Mouse (Mus musculus) embryonic facial prominence, embryonic 10.5 days (tissue): ENCODE measurements around the gene Bfsp1. TPM values are rescaled to one million over a fixed set of nuclear protein-coding genes. Genes with fewer than 3 reads are reported as not detected.

Experiments used
- DNase-seq: peaks from one replicate; pipeline ENCODE4 v3.0.0-alpha.2; 2017; ENCODE audit warnings: low spot score
- H3K27ac ChIP-seq: fragments of 300-500 bp; sonication (generic); replicated peaks from 2 replicates; pipeline ENCODE4 v1.5.1; 2016; ENCODE audit warnings: mild to moderate bottlenecking
- H3K27me3 ChIP-seq: fragments of 300-500 bp; sonication (generic); replicated peaks from 2 replicates; pipeline ENCODE4 v1.6.1; 2016; ENCODE audit warnings: low read depth, mild to moderate bottlenecking; ENCODE audit not compliant: poor library complexity, severe bottlenecking
- H3K36me3 ChIP-seq: fragments of 300-500 bp; sonication (generic); replicated peaks from 2 replicates; pipeline ENCODE4 v1.6.1; 2016; ENCODE audit warnings: mild to moderate bottlenecking, moderate library complexity
- H3K4me1 ChIP-seq: fragments of 300-500 bp; sonication (generic); 2 replicates; pipeline ENCODE4 v1.6.1; 2016
- H3K4me3 ChIP-seq: fragments of 300-500 bp; sonication (generic); 2 replicates; pipeline ENCODE4 v1.5.1; 2016; ENCODE audit warnings: mild to moderate bottlenecking, moderate library complexity
- H3K9me3 ChIP-seq: fragments of 300-500 bp; sonication (generic); 2 replicates; pipeline ENCODE4 v1.6.1; 2016; ENCODE audit warnings: mild to moderate bottlenecking
- WGBS: fragments of 180-500 bp; shearing (Covaris S2); methylation state at CpG from one replicate; pipeline ENCODE4 v1.1.7; 2016; 5-methylcytosine and 5-hydroxymethylcytosine counted together
- polyA plus RNA-seq: library from polyadenylated mRNA; unstranded; fragments of >200 nt; fragmentation: Nextera tagmentation; extraction: Ambion mirVana; gene quantifications from 2 replicates; pipeline ENCODE4 v1.2.1, GENCODE M21; 2016

Bfsp1 gene
- 0.60 and 1.2 TPM in 2 replicates for polyA plus RNA-seq

DNA sequence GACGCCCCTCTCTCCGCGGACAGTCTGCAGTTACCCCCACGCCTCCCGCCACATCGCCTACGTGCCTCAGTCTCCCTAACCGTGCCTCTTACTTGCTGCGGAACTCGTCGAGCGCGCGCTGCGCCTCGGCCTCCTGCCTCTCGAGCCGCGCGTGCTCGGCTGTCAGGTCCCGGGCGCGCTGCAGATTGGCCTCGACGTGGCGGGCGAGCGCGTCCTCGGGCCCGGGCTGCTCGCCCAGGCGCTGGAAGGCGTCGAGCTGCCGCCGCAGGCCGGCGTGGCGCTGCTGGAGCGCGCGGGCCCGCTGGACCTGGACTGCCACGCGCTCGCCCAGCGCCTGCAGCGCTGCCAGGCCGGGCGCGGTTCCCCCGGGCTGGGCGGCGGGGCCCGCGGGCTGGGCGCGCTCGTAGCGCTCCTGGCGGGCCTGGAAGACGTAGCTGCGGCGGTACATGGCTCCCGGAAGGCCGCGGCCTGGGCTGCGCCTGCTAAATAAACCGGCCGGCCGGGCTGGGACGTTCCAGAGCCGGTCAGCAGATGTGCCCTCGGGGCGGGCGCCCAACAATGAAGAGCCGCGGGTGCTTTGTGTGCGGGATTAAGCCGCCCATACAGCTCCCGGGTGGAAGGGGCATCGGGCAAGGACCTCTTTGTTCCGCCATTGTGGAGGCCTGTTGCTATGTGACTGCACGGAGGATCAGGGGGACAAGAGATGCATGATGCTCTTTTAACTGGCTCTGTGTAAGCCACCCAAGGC, at the start of gene Bfsp1:
Gene Bfsp1 (minus strand): TSS at position 690 of the 748 bp plus-strand sequence.
- H3K4me3 ChIP-seq, result peak within 1 kb of the TSS; percentile 59
- DNase-seq, result peak; percentile 77
- H3K27ac ChIP-seq, result peak within 1 kb of the TSS; percentile 90
- no peaks in the 10 kb centered on the region for H3K36me3 ChIP-seq
- WGBS, result 3% methylated on average over 86 of the region's 86 CpGs
- no peaks in the 10 kb centered on the region for H3K9me3 ChIP-seq
- peaks cover 10% of the 10 kb centered on the region for H3K4me1 ChIP-seq
- peaks cover 52% of the 10 kb centered on the region for H3K27me3 ChIP-seq

DNA sequence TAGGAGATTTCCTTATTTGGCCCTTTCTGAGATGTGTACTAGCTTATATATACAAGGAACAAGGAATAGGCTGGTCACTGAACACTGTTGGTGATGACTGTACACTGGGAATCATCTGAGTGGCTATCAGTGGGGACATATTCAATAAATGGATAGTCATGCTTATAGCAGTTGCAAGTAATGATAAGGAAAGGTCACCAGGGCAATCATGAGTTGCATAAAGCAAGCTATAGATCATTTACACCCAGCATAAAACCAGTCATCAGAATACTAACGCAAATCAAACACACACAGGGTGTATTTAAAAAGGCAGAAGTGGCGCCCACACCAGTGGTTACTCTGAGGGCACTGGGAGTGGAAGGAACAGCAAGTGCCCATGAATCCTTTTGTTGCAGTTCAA, 49.2 kb upstream of the Bfsp1 start:
- no peaks in the 10 kb centered on the region for H3K36me3 ChIP-seq
- H3K4me3 ChIP-seq, result no peak overlapping the region
- 94% methylated on average over 2 of the region's 2 CpGs for WGBS
- DNase-seq, result no peak
- H3K4me1 ChIP-seq, result peaks cover 11% of the 10 kb centered on the region
- H3K27ac ChIP-seq, result no peak overlapping the region
- no peaks in the 10 kb centered on the region for H3K9me3 ChIP-seq
- no peaks in the 10 kb centered on the region for H3K27me3 ChIP-seq

DNA sequence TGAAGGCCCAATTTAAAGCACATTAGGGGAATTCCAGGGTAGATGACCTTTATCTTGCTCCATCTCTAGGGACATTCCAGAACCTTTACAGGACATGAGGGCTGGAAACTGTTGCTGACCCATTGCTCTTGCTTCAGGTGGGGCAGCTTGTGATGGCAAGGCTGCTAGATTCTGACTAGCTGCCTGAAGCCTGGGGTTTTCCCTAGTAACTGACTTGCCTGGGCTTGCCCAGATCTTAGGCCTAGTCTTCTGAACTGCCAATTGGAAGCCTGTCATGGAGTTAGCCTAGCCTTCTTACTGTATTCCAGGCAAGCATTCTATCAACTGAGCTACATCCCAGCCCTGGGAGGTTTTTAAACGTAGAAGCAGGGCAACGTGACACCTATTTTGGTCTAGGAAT, 46.3 kb upstream of the Bfsp1 start:
- no peak for DNase-seq
- Histone ChIP-seq H3K36me3 (no peaks in the 10 kb centered on the region), H3K4me3 (no peak overlapping the region), H3K9me3 (no peaks in the 10 kb centered on the region), H3K27me3 (no peaks in the 10 kb centered on the region), H3K27ac (no peak overlapping the region), H3K4me1 (no peaks in the 10 kb centered on the region)
- WGBS, result 76% methylated on average over 2 of the region's 2 CpGs

DNA sequence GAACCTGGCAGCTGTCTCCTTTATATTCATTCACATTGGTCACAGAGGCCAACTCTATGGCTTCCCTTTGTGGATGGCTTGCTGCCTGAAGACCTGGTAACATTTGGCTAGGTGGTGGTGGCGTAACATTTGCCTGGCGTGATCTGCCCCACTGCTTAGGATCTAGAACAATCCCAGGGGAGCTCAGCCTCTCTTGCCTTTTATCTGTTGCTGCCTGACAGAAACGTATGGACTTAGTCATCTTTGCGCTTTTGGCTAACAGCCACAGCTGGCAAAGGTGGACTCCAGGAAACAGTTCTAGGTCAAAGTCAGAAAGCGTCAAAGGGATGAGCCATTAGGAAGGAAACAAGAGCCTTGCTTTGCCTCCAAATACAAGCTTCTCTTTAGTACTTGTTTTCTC, 41.9 kb upstream of the Bfsp1 start:
- WGBS, result 86% methylated on average over 5 of the region's 5 CpGs
- H3K4me3 ChIP-seq, result no peak overlapping the region
- H3K27ac ChIP-seq, result no peak overlapping the region
- no peak for DNase-seq
- no peaks in the 10 kb centered on the region for H3K9me3 ChIP-seq
- no peaks in the 10 kb centered on the region for H3K36me3 ChIP-seq
- no peaks in the 10 kb centered on the region for H3K27me3 ChIP-seq
- no peaks in the 10 kb centered on the region for H3K4me1 ChIP-seq

DNA sequence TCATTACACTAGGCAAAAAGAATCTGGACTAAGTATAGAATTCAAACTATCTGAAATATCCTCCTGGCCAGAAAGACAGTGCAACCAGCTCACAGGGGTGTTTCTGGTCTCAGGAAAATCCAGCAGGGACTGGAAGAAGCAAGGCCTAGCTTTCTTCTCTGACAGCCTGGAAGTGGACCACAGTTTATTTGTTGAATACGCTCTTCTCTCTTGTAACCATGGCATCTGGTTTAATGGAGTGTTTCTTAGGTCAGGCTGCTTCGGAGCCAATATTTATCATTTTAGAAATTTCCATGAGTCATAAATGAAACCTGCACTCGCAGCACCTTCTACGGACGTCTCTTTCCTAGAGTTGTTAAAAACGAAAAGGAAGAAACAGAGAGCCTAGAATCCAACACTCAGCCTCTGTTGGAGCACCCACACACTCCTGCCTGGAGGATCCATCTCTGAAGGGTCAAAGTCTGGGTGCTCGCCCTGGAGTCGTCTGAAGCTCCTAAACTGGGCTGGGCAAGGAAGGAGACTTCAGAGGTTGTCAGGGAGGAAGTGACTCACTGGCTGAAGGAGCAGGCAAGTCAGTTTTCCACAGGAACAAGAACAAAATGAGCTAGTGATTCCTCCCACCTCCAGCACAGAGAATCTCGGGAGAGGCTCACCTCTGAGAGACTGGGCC, 40.5 kb upstream of the Bfsp1 start:
- Histone ChIP-seq H3K9me3 (no peaks in the 10 kb centered on the region), H3K36me3 (no peaks in the 10 kb centered on the region), H3K27ac (no peak overlapping the region), H3K4me3 (no peak overlapping the region), H3K27me3 (no peaks in the 10 kb centered on the region), H3K4me1 (no peaks in the 10 kb centered on the region)
- no peak for DNase-seq
- 79% methylated on average over 9 of the region's 9 CpGs for WGBS

DNA sequence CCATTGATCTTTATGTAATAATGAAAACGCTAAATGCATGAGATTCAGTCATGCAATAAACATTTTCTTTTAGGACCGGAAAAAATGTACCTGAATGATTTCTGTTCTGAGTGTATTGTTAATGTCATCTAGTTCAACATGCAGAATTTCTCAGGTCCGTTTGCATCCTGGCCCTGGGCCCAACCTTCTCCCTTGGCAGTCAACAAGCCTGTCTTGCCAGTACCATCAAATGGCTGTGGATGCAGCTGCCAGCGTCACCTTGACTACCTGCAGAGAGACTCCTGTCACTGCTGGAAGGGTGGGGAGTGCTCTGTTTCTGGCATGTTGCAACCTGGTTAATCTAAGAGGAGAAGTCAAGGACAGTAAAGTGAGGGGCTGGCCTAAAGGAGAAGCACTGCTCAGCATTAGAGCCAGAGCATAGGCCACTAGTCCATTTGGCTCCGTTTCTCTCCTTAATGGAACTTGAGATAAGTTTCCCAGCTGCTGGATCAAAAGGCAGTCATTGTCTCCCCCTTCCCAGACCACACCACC, 37.9 kb upstream of the Bfsp1 start:
- no peak for DNase-seq
- no peak overlapping the region for H3K4me3 ChIP-seq
- 81% methylated on average over 5 of the region's 5 CpGs for WGBS
- no peak overlapping the region for H3K27ac ChIP-seq
- H3K9me3 ChIP-seq, result no peaks in the 10 kb centered on the region
- H3K4me1 ChIP-seq, result no peaks in the 10 kb centered on the region
- no peaks in the 10 kb centered on the region for H3K36me3 ChIP-seq
- no peaks in the 10 kb centered on the region for H3K27me3 ChIP-seq

DNA sequence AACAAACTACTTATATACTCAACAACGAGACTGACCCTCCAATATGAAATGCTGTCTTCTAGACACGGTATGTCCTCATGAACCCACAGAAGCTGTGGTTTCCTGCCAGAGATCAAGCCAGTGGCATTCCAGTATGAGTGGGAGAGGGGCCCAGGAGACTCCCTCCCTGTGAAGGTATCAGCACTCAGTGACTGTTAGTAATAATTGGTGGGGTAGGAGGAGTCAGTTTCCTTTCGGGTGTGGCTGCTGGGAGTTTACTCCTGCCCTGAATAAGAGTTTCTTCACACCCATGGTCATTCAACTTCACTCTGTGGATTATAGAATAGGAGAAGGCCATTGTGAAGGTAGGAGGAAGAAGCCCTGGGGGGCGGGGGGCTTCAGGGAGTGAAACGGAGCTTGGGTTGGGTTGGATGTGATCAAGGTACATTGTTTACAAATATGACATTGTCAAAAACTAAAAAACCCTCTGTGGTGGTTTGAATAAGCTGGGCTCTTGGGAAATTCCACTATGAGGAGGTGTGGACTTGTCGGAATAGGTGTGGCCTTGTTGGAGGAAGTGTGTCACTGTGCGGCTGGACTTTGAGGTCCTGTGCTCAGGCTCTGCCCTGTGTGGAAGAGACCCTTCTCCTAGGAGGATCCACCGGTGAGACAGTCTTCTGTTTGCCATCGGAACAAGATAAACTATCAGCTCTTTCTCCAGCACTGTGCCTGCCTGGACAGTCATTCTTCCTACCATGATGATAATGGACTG, 36.7 kb upstream of the Bfsp1 start:
- no peak for DNase-seq
- H3K4me3 ChIP-seq, result no peak overlapping the region
- 92% methylated on average over 9 of the region's 9 CpGs for whole genome bisulfite sequencing
- no peaks in the 10 kb centered on the region for H3K9me3 ChIP-seq
- H3K36me3 ChIP-seq, result no peaks in the 10 kb centered on the region
- H3K27ac ChIP-seq, result no peak overlapping the region
- H3K27me3 ChIP-seq, result no peaks in the 10 kb centered on the region
- no peaks in the 10 kb centered on the region for H3K4me1 ChIP-seq

DNA sequence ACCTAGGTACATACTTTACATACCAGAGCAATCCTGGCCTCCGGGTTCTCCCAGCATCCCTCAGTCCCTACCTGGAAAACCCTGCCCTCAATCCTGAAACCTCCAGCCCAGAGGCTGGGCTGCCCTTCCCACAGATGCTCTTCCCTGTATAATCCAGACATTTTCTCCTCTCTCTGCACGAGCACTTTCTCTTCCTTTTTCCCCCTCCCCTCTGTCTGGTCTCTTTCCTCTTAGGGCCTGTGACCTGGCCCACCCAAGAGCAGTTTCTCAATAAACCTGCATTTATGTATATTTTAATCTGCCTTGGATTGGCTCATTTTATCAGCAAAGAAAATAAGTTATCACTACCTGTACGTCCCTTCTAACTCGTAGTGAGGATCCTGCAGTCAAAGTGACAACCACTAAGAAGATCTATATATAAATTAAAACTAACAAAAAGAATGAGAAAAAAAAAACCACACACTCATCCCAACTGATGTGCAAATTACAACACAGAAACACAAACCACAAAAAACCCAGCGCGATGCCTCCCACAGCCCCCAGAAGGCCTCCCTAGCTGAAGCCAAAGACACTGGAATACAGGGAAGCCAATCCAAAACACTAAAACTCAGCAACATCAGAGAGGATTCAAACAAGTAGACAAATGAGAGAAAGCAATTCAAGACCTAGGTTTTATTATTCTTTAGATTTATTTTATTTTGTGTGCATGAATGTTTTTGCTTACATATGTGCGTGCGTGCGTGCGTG, 28.5 kb upstream of the Bfsp1 start:
- no peak for DNase-seq
- H3K27ac ChIP-seq, result no peak overlapping the region
- no peaks in the 10 kb centered on the region for H3K4me1 ChIP-seq
- no peak overlapping the region for H3K4me3 ChIP-seq
- H3K27me3 ChIP-seq, result no peaks in the 10 kb centered on the region
- WGBS, result 90% methylated on average over 10 of the region's 10 CpGs
- no peaks in the 10 kb centered on the region for H3K9me3 ChIP-seq
- no peaks in the 10 kb centered on the region for H3K36me3 ChIP-seq

DNA sequence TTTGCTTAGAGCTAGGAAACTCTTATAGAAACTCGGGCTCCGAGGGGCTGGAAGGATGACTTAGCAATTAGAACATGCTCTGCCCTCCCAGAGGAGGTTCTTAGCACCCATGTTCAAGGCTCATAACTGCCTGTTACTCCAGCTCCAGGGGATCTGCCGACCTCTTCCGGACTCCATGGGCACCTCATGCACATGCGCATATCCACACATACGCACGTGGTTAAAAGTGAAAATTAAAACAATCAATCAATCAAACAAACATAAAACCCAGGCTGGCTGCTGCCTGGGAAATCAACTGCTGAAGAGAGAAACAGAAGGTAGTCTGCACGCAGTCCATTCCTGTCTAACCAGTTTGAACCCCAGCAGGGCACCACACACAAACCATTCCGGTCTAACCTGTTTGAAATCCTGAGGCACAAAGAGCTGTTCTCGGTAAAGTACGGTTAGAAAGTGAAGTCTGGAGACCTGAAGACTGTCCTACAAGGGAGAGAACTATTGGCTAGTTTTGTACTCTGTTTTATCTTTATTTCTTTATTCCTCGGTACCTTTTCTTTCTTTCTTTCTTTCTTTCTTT, 27.0 kb upstream of the Bfsp1 start:
- no peaks in the 10 kb centered on the region for H3K9me3 ChIP-seq
- H3K27ac ChIP-seq, result peak overlapping the region; percentile 15; the same call in 1 of the 2 replicates
- H3K36me3 ChIP-seq, result no peaks in the 10 kb centered on the region
- WGBS, result 57% methylated on average over 12 of the region's 12 CpGs
- no peaks in the 10 kb centered on the region for H3K4me1 ChIP-seq
- peak; percentile 49 for DNase-seq
- H3K4me3 ChIP-seq, result no peak overlapping the region
- no peaks in the 10 kb centered on the region for H3K27me3 ChIP-seq

DNA sequence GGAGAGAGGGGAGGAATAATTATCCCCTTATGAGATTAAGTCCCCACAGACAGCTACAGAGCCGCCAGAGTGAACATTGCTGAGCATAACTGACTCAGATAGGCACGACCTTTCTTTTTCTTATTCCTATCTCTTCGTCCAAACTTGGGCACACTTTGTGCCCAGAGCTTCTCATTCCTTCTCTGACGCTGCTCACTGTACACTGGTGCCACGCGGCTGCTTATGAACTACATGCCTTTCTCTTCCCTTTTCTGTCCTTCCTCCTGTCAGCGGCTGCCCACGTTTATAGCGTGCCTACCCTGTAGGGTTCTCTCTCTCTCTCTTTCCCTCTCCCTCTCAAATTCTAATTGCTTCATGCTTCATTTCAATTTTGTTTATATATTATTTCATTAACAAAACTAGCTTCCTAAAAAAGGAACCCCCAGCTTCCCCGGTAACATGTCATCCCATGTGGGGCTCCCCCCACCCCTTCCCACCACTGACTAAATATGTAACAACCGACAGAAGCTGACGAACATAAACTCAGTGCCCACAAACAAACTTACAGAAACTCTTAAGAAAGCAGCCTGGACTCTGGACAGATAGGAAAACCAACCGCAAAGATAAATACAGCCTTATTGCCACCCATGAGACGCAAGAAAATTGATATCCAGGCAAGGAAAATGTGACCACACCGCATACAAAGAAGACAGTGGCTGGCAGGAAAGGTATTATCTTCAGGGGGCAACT, 26.3 kb upstream of the Bfsp1 start:
- Histone ChIP-seq H3K36me3 (no peaks in the 10 kb centered on the region), H3K9me3 (no peaks in the 10 kb centered on the region), H3K4me3 (no peak overlapping the region), H3K27ac (peak overlapping the region; percentile 15; the same call in 1 of the 2 replicates), H3K27me3 (no peaks in the 10 kb centered on the region), H3K4me1 (no peaks in the 10 kb centered on the region)
- WGBS, result 84% methylated on average over 15 of the region's 15 CpGs
- no peak for DNase-seq

DNA sequence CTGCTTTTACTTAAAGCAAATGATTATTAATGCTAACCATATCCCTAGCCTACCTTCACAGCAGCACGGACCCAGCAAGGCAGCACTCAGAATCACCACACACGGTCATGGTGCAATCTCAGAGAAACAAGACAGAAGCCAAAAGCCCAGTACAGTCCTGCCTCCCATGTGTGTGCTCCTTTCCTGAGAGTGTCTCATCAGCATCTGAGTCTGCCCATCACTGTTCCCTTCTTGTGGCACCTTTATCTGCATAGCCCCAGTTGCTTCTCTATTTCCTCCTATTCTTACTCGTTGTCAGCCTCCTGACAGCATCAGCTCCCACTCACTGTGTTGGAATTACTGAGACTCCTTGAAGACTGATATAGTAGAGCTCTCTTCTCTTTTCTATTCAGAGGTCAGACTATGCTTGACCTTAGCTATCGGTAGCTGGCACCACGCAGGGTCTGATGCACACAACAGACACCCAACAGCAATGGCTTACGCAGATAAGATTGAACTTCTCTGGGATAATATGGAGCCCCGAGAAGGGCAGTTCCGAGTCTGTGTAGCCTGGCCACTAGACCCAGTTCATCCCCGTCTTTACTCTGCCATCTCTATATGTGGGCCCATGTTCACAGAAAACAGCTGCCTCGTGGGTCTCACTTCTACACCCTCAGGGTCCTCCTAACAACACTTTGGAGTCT, 19.8 kb upstream of the Bfsp1 start:
- H3K36me3 ChIP-seq, result no peaks in the 10 kb centered on the region
- no peak overlapping the region for H3K27ac ChIP-seq
- H3K27me3 ChIP-seq, result no peaks in the 10 kb centered on the region
- H3K4me1 ChIP-seq, result no peaks in the 10 kb centered on the region
- no peak for DNase-seq
- 82% methylated on average over 10 of the region's 10 CpGs for WGBS
- H3K9me3 ChIP-seq, result no peaks in the 10 kb centered on the region
- no peak overlapping the region for H3K4me3 ChIP-seq
